Mouse (Mus musculus) right cerebral cortex, adult 18-20 months (tissue): ENCODE results near the gene Phactr3.

Experiments
- DNase-seq: peaks from one replicate; pipeline ENCODE4 v3.0.0; 2022; ENCODE audit warnings: mixed read lengths

Phactr3 gene

GRCm38 (mm10) chr2:178196038-178196437 lies 77.3 kb downstream of the Phactr3 start:
- no peak for DNase-seq

- no peak for DNase-seq
These were observed 78.8 kb downstream of the Phactr3 start for GRCm38 (mm10) chr2:178197542-178197941.

GRCm38 (mm10) chr2:178204455-178204854 lies 85.7 kb downstream of the Phactr3 start:
- peak; percentile 87 for DNase-seq

- peak; percentile 60 for DNase-seq
These were observed 89.4 kb downstream of the Phactr3 start for GRCm38 (mm10) chr2:178208186-178208600.

GRCm38 (mm10) chr2:178213826-178214225 lies 95.1 kb downstream of the Phactr3 start:
- no peak for DNase-seq

- no peak for DNase-seq
These were observed 95.8 kb downstream of the Phactr3 start for GRCm38 (mm10) chr2:178214531-178214930.

- no peak for DNase-seq
These were observed 99.7 kb downstream of the Phactr3 start for GRCm38 (mm10) chr2:178218461-178218860.

- peak; percentile 38 for DNase-seq
These were observed 100.8 kb downstream of the Phactr3 start for GRCm38 (mm10) chr2:178219454-178220147.

GRCm38 (mm10) chr2:178220148-178220717 lies 101.5 kb downstream of the Phactr3 start:
- no peak for DNase-seq

GRCm38 (mm10) chr2:178221003-178221402 lies 102.2 kb downstream of the Phactr3 start:
- DNase-seq: no peak

GRCm38 (mm10) chr2:178229231-178229630 lies 110.5 kb downstream of the Phactr3 start:
- no peak for DNase-seq

- no peak for DNase-seq
These were observed 114.7 kb downstream of the Phactr3 start for GRCm38 (mm10) chr2:178233487-178233886.

GRCm38 (mm10) chr2:178237056-178237455 lies 118.3 kb downstream of the Phactr3 start:
- no peak for DNase-seq

GRCm38 (mm10) chr2:178238503-178238902 lies 119.7 kb downstream of the Phactr3 start:
- no peak for DNase-seq

- DNase-seq: no peak
These were observed 122.1 kb downstream of the Phactr3 start for GRCm38 (mm10) chr2:178240886-178241285.

GRCm38 (mm10) chr2:178241374-178241773 lies 122.6 kb downstream of the Phactr3 start:
- no peak for DNase-seq

GRCm38 (mm10) chr2:178242996-178243395 lies 124.2 kb downstream of the Phactr3 start:
- no peak for DNase-seq

- DNase-seq: no peak
These were observed 126.1 kb downstream of the Phactr3 start for GRCm38 (mm10) chr2:178244866-178245265.

GRCm38 (mm10) chr2:178245841-178246240 lies 127.1 kb downstream of the Phactr3 start:
- DNase-seq: no peak

- peak; percentile 28 for DNase-seq
These were observed 128.0 kb downstream of the Phactr3 start for GRCm38 (mm10) chr2:178246767-178247166.

GRCm38 (mm10) chr2:178247274-178247673 lies 128.5 kb downstream of the Phactr3 start:
- DNase-seq: no peak

- DNase-seq: no peak
These were observed 138.5 kb downstream of the Phactr3 start for GRCm38 (mm10) chr2:178257117-178257825.

- DNase-seq: no peak
These were observed 139.3 kb downstream of the Phactr3 start for GRCm38 (mm10) chr2:178257986-178258555.

GRCm38 (mm10) chr2:178263055-178263454 lies 144.3 kb downstream of the Phactr3 start:
- DNase-seq: peak; percentile 49
